Mouse (Mus musculus): Measurements from ENCODE around the gene Gprin2.

Gprin2 gene

DNA sequence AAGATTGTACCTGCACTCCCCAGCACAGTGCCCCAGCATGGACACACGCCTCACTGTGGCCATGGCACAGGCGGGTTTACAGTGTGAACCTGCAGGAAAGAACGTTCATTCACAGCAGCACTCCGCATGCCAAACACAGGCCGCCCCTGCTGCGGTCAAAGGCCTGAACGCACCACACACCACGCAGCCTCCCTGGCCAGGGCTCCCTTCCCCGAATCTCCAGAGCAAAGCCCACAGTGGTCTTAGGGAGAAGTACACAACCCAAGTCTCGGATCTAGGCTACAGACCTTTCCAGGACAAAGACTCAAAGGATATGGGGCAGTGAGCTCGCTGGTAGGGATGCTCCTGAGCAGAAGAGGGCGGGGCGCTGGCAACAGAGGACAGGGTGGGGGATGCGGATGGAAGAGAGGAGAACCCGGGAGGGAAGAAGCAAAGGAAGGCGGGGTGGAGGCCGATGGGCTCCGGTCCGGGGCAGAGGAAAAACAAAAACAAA, 669 bp downstream of the Gprin2 start:
- no peak for DNase-seq

DNA sequence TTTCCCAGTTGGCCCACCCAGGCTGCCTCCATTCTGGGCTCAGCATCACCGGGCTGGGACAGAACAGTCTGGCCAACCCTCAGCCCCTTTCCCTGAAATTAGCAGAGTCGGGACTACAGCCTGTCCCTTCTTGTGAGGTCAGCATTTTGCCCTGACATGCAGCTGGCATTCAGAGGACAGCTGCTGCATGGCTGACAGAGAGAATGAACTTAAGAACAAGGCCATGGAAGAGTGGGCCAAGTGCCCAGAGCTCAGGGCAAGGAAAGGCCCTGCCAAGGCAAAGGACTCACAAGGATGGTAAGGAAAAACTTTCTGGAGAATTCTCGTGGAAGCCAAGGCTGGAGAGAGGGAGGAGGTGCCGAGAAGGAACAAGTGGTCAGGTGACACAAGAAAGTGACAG, 4.7 kb downstream of the Gprin2 start:
- no peak for DNase-seq

DNA sequence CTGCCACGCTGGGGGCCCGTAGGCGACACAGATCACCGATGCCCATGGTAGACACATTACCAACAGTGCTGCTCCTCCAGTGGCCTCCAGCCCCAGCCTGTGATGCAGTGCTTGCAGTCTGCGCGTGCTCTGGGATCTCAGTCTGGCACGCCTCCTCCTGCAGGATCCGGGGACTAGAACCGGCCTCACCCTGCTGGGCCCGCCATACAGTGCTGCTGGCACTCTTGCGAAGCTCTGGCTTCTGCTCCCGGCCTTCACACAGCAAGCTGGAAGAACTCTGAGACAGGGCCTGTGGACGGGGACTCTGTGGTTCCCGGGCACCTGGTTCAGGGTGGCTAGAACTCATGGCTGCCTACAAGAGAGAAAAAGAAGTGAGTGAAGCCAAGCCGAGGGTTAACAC, 6.0 kb downstream of the Gprin2 start:
- no peak for DNase-seq

DNA sequence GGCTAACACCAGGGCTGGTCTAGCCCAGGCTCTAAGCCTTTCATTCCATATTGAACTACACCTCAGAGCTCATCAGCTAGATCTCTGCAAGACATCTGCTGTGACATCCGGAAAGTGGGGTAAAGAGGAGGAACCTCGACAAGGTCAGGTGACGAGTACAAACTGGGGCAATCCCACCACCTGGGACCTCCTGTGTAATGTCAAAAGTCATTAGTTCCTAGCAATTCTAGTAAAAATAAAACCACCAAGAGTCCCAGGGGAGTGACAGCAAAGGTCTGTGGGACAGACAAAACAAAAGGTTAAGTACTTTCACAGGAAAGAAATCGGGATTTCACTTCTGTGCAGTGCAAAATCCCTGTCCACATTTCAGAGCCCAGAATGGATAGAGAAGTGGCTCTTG, 7.6 kb downstream of the Gprin2 start:
- no peak for DNase-seq

DNA sequence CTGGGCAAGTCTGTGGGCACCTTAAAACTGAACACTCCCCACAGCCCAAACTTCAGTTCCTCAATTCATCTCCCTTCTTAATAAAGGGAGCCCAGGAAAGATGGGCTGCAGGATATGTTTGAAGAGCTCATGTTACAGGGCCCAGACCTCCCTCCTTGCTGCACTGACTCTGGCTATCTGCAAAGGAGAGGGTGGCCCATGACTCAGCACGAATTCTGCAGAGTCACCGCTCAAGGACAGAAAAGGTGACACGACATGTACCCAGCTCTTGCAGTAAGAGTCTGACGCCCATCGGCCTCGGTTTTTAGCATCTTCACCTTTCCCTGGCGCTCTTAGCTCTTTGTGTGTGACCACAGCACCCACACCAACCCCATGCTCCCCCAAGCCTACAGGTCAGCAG, 11.1 kb downstream of the Gprin2 start:
- DNase-seq, result no peak

DNA sequence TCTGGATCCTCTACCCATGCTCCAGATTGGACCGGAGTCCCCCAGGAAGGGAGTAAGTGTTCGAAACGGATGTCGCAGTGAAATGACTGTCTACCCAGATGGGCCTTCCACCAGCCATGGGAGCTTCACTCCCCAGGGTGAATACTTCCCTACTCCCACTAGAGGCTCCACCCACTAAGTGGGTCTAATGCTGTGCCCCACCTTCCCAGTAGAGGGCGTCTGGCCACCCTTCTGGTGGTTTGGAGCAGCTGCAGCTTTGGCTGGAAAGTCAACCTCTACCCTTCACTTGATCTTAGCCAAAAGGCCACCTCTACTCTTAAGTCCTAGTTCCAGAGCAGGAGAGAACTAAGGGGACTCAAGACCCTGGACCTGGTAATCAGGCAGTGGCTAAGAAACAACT, 12.8 kb downstream of the Gprin2 start:
- DNase-seq, result peak; percentile 45

DNA sequence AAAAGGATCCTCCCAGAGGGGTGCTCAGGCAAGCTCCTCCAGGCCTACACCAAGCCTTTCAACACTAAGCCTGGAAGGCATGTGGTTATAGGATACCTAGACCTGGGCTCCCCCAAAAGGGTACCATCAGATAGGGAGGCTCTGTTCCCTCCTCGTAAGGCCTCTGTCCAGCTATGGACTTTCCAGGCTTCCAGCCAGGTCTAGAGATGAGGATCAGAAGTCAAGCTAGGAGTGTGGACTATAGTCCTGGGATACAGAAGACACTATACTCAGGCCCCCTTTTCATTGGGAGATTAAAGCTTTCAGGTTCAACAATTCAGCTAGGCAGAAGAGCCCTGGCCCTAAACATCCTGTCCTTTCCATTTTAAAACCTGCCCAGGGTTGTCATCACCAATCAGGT, 18.4 kb downstream of the Gprin2 start:
- no peak for DNase-seq

DNA sequence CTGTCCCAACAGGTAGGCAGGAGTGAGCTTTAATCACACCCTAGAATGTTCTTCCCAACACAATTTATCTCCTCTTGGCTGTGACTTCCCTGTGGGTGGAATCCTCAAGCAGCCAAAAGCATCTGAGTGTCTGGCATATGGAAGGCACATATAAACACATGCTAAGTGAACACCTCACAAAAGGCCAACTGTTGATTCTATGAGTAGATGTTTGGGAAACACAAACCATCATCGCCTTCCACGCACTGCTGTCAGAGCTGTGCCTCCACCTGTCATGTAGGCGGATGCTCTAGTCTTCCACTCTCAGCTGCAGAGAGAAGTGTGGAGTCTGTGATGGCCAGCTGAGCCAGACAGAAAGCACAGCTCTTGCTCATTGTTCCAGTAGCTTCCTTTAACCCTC, 22.1 kb downstream of the Gprin2 start:
- no peak for DNase-seq

DNA sequence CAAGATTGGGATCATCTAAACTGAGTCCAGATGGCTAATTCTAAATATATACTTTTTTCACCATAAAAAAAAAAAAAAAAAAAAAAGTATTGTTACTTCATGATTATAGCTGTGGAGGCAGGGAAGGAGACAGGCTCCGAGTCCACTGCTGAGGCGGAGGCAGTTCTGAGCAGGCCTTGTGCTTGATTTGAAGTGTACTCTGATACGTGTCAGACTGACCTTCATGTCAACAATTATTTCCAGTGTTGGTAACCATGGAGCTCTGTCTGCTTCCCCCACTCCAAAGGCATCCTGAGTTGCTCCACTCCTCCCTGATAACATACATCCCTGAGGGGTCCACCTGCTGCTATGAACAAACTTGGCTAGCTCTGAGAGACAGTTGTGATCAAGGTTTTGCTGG, 30.3 kb downstream of the Gprin2 start:
- no peak for DNase-seq

DNA sequence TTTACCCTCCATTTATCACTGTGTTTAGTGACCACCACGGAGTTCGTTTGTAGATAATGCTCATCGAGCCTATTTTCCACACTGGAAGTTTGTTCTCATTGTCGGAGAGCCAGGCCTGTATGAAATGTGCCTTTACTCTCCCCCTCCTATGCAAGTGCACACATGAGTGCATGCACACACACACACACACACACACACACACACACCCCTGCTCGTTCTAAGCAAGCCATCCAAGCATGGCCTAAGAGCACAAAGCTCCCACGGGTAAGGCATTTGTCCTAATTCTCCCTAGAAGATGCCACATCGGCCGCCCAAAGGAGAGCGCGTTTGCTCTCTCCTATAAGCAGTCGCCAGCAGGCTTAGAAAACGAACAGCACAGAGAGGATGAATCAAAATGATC, 45.7 kb downstream of the Gprin2 start:
- DNase-seq, result no peak

DNA sequence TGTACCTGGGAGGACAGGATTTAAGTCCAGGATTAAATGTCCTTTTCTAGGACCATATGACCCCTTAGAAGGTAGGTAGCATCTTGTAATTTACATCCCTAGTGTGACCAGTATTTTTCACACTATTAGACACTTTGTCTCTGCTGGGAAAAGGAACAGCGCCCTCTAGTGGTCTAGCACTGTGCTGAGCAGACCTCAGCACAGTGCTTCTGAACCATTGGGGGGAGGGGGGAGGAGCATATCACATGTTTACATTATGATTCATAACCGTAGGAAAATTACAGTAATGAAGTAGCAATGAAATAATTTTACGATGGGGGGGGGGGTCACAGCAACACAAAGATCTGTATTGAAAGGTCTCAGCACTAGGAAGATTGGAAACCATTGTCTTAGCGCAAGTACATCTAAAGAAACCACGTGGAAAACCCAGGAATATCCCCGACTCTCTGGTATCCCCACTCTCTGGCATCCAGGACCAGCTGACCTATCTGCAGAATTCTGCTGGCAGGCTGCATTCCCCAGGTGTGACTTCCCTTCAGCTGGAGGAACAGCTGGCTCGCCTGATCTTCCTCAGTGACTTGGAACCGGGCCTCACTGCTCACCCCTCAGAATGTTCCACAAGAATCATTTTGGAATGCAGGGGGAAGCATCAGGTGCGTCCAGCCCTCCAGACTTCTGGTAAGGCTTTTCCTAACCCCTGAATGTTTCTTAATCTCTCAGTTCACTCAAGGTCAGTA, 46.7 kb downstream of the Gprin2 start:
- DNase-seq, result peak; percentile 10

DNA sequence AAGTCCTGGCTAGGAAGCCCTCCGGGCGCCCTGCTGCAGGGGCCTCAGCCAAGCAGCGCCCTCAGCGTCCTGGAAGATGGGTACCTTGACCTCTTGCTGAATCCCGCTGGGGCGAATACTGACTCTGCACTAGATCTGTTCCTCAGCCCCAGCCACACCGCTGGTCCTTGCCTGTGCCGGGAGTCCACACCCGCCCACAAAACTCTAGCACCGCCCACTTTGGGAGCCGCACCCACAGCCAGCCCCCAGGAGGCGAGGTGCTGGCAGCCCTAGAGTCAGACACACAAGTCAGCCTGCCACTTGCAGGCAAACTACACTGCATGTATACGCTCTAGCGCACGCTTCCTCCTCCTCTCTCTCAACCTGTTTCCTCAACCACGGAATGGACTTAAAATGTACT, 49.1 kb downstream of the Gprin2 start, which contains the start of gene Npy4r:
Gene Npy4r, minus strand, starts transcription at position 148 of the 400 bp plus-strand sequence.
- DNase-seq, result peak; percentile 18

DNA sequence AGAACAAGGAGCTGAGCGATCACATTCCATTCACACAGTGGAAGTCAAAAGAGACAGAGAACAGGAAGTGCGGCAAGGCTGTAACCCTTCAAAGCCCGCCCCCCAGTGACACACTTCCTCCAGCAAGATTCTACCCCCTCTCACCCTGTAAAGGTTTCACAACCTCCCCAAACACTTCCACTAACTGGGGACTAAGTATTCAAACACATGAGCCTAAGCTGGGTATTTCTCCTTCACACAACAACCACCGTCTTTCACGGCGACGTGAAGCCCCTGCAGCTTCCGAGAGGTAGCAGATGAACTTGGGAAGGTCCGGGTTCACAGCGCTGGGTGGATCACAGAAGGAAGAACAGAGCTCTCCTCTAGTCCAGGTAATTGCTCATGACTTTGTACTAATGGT, 58.5 kb downstream of the Gprin2 start:
- no peak for DNase-seq

DNA sequence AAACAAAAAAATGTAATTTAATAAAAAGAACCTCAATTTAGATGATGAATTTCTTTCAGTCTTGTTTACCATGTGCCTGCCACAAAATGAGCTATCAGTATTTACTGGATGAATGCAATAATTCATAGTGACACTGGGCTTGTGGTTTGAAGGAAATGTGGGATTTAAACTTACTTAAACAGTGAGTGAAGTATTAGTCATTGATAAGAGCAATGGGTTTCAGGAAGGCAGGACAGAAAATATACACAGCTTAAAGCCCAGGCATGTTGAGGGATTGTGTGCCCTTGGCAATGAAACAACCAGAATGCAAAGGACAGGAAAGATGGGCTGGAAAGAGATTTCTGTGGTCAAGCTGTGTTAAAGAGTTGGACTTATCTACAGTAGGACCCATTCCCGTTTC, 59.1 kb downstream of the Gprin2 start:
- no peak for DNase-seq

DNA sequence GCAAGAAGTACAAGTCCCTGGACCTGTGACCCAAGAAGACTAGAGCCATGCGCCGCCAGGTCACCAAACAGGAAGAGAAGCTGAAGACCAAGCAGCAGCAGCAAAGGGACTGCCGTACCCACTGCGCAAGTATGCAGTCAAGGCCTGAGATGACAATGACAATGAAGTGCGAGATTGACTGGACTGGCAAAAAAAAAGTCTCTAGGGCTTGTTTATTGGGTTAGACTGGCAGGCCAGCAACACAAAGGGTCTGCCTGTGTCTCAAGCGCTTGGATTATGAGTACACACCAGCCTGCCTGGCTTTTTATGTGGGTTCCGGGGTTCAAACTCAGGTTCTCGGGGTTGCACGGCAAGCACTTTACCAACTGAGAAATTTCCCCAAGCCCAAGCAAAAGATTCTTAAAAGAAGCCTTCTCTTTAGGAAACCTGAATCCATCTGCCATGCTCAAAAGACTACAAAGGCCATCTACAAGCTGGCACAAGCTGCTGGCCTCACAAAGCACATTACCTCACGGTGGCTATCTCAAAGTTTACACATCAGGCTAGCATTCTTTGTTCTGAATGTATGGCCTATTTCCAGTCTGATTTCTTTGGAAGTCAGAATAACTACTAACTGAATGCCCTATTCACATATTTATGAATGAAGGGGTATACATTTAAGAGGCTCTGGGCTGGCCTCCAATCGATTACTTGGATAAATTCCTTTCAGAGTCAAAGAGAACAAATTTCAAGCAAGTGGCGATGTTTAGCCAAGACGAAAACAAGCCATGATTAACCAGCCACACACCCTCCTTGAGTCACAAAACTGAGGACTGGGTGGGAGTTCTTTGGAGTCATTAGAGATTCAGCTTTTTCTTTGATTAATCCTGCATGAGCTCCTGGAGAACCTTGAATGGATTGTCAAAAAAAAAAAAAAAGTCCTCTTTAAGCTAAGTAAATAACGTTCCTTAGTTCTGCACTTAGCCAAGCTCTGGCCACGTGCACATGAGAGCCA, 61.5 kb downstream of the Gprin2 start:
- DNase-seq, result no peak

Data from thymus, postnatal 25 days (tissue).